In the genomic region with DNA sequence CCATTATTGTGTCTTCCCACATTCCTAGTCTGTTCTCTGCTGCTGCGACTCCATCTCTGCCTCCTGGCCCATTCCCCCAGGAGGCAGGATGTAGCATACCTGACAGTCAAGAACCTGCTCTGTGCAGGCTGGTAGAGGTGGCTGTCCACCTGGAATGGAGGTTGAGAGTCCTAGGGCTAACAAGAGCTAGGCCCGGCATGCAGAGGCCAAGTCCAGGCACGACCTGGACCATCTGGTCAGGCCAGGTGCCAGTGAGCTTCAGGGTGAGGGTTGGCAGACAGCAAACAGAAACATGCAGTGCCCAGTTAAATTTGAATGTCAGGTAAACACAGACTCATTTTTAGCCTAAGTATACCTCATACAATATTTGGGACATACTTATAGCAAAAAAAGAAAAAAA, we compare ENCODE assay signal across 18 mouse cellular contexts.
A peak's percentile ranks its signal among the peaks of the same experiment; 100 is the strongest.
DNase-seq lines count a peak whose midpoint lies in the region; ATAC-seq lines count a peak whose summit lies in the region.
"Had no signal": no experiment of that assay in that cellular context is flagged by ENCODE, and none has a peak within 500 bp of the region (broad histone marks: within the 10 kb centered on the region; RNA-seq: fewer than 3 reads in every experiment).

No protein-coding gene starts in this region.

- ATAC-seq in frontal cortex, adult (ENCODE audit: low TSS enrichment): no peak
- ATAC-seq: activated CD4-positive, CD25-positive, alpha-beta regulatory T cell, adult 4 months; liver, embryonic 12.5 days had no signal

- DNase-seq in brain, adult 2 months (ENCODE audit: low read depth, low spot score): peak; percentile 97
- peak; percentile 89 for DNase-seq in cerebellum, adult 11 months
- peak; percentile 96 for DNase-seq in cerebellum, adult 9-11 months
- peak; percentile 47 for DNase-seq in gonadal fat pad, adult 2 months (ENCODE audit: low read depth)
- DNase-seq in gastrocnemius, adult 8-10 months (ENCODE audit: low spot score in 2 of 2): no peak
- no peak for DNase-seq in thymus, postnatal 10 days (ENCODE audit: low spot score in 2 of 2)
- DNase-seq: adrenal gland, adult 8-10 months; gastrocnemius, adult 2 months; heart, adult 18-20 months; heart, postnatal 10 days; kidney, adult 11 months; lung, adult 18-20 months; lung, postnatal 10 days; right cerebral cortex, postnatal 4 days; thymus, postnatal 25 days had no signal

Comparison
In these comparisons a context has a peak if more than half of its experiments do, and no peak if none do; other contexts are left out.
1. DNase-seq: peak in brain, adult 2 months (single experiment), cerebellum, adult 11 months (single experiment), cerebellum, adult 9-11 months (single experiment) and gonadal fat pad, adult 2 months (single experiment); none in gastrocnemius, adult 8-10 months (0 of 2) and thymus, postnatal 10 days (0 of 2).